Mouse (Mus musculus): ENCODE results near the gene Elf2.
"Not testable (repeated sequence)": the region's sequence is repeated elsewhere in the genome, so short reads cannot be mapped to it uniquely, and the experiment has no call there.

Gene Elf2

DNA sequence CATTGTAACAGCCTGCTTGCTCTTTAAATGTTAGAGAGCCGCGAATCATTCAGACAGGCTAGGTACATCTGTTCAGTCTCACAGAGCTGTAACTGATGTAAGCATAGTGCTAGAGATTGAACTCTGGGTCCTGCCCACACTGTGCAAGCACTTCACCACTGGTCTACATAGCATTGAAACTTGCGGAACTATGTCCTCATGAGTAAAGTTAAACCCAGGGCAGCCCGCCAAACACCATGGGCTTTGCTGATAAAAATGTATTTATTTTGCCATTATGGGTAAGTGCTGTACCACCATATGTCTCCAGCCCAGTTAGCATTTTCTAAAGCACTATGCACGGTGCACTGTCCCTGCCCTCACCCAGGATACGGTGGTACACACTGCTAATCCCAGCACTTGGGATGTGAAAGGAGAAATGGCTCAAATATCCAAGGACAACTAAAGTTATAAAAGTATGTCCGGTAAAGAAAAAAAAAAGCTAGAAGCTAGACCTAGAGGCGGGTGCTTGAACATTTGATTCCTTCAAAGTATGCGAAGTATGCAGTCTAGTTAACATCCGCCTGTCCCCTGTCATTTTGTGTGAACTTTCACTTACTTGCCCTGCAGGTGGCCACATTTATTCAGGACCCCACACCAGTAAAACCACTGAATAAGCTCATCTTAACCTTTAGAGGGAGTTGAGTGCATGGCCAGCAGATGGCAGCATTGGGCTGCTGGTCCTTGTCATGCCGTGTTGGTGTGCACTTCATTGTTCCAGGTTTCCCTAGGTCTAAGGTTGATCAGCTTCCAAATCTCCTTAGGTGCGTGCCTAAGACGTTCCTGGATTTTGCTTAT, 106.3 kb downstream of the Elf2 start:
- DNase-seq (ENCODE audit: low spot score in 2 of 2) = peak; percentile 70 to 87

DNA sequence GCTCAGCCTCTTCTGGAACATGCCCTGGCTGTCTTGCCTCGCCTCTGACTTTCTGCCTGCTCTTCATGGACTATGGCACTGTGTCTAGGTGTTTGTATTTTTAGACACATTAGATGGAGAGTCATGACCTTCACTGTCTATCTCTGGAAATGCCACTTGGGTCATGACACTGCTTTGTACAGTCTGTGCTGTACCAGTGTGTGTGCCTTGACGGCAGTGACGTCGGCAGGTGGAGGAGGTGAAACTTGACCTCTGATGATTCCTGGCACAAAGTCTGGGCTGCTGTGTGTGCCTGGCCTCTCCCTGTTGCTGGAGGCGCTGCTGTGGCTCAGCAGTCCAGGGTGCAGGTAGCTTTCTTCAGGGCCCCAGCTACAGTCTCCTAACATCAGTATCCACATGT, 107.0 kb downstream of the Elf2 start:
- no peak for DNase-seq (ENCODE audit: low spot score in 2 of 2)

DNA sequence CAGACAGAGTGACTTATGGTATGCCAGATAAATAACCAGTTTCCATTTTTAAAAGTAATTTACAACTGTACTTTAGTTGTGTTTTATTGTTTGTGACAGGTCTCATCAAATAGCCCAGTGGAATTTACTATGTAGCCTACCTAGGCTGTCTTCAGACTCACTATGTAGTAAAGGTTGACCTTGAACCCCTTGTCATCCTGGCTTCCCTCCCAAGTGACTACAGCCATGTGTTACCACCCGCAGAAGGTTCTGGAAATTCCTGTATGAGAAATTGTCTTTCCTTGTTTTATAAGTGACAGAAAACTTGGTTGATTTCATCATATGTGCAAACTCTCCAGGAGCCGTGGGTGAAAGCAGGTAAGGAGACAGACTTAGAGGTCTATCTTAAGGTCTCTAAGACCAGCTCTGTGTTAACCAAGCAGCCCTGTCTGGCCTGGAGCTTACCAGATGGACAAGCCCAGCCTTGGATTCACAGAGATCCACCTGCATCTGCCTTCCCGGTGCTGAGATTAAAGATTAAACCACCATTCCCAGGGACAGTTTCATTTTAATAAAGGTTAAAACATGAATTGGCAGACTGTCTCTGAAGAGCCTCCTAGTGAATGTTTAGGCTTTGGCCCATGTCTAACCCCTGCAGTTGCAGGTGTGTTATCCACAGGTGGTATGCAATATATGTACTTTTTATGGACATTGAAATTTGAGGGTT, 108.1 kb downstream of the Elf2 start:
- DNase-seq (ENCODE audit: low spot score in 2 of 2) = no peak

DNA sequence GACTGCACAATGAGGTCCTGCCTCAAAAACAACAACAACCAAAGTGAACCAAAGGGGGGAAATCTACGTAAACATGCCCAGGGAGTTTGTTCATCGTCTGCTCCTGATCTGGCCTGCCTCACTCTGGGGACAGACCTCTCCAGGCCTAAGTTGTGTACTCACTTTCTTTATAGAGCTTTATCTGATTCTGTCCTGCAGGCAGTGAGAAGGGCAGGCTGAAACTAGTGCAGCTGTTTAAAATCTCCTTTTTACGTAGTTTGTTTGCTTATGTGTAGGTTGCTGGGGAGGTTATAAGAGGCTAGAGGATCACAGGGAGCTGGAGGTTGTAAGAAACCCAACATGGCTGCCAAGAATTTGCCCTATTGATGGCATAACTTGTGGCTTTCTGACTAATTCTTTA, 109.0 kb downstream of the Elf2 start:
- no peak for DNase-seq (ENCODE audit: low spot score in 2 of 2)

DNA sequence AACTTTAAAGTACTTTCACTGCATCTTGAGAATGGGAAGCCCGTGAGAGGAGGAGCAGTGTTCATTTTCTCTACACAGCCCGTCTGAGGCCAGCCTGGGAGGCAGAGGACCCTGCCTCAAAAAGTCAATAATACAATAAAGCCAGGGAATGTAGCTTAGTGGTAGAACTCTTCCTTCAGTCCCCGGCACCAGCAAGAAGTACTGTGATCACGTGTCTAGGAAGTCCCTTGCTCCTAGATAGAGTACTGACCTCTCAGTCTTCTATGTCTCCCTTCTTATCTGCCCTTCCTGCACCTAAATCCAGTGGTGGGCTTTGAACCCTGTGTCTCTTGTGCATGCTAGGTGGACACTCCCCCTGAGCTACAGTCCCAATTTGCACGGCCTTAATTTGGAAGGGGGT, 109.6 kb downstream of the Elf2 start:
- DNase-seq (ENCODE audit: low spot score in 2 of 2) = no peak

DNA sequence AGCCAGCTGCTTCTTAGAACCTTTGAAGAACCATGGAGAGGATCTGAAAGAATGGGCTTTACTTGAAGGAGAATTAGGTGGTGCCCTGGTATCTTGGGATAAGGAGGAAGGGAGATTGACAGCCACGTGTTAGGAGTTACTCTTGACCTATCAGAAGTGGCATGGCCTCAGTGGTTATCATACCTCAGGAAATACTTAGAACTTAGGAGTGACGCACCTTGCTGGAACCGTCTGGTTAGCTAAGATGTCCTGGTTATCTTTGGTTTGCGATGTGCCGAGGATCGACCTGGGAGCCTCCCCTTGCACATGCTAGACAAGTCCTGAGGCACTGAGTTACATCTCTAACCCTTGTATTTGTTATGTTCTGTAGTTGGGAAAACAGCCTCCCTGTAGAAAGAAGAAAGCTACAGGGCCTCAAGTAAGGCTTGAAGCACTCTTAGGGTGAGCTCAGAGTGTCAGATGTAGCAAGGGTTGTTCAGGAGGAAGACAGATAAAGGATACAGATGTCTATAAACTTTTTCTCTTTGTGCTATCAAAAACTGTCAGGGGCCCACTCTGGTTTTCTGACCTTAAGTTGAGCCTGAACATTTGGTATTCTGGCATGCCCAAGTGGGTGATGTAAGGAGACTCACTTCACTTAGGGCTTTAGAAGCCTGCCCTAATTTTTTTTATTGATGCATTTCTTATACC, 110.2 kb downstream of the Elf2 start:
- DNase-seq (ENCODE audit: low spot score in 2 of 2) = no peak

DNA sequence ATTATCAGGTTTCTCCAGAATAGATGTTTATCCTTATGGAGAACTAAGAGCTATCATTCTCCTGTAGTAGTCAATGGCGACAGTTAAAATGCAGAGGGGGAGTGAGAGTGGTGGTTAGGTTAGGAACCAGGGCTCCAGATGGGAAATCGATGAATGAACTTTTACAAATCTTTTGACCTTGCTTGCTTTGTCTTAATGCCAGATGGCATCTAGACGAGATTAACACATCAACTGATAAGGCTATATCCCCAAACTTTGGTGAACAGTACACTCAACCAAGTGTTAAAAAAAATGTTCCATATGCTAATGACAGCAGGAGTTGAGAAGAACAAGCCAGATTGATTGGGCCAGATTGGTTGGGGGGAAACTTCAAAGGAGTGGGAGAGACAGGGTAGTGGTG, 111.2 kb downstream of the Elf2 start:
- no peak for DNase-seq (ENCODE audit: low spot score in 2 of 2)

DNA sequence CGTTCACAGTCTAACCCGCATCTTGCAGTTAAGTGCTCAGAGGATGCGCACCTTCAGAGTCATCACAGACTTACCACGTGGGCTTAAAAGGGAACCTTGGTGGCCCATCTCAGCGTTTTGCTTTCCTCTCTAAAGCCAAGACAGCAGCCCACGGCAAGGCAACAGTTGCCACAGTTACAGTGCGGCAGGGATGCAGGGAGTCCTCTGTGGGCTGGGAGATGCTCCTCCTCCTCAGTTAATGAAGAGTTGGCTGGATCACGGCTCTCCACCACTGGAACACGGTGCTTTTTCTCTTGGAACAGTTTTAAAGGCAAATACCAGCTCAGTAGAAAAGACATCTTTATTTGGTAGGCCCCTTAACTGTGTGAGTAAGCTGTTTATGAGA, 111.7 kb downstream of the Elf2 start:
- DNase-seq (ENCODE audit: low spot score in 2 of 2) = no peak

DNA sequence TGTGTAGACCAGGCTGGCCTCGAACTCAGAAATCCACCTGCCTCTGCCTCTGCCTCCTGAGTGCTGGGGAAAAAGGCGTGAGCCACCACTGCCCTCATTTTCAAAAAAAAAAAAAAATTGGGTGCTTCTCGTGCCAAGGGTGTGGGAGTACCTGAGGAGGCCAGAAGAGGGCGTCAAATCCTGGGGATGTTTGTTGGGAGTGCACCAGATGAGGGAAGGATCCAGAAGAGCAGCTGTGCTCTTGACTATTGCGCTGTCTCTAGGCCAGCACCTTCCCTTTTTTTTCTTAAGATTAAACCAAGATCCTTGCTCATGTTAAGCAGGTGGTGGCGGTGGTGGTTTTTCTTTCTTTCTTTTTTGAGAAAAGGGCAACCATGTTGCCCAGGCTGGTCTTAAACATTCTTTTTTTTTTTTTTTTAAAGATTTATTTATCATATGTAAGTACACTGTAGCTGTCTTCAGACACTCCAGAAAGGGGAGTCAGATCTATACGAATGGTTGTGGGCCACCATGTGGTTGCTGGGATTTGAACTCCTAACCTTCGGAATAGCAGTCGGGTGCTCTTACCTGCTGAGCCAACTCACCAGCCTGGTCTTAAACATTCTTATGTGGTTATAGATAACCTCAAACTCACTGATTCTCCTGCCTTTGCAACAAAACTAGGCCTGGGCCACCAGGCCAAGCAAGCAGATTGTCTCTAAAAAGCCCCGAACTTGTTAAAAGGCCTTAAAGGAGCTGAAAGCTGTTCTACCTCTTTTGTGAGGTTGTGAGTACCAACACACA, 112.2 kb downstream of the Elf2 start:
- peak; percentile 29 to 48 for DNase-seq (ENCODE audit: low spot score in 2 of 2)

DNA sequence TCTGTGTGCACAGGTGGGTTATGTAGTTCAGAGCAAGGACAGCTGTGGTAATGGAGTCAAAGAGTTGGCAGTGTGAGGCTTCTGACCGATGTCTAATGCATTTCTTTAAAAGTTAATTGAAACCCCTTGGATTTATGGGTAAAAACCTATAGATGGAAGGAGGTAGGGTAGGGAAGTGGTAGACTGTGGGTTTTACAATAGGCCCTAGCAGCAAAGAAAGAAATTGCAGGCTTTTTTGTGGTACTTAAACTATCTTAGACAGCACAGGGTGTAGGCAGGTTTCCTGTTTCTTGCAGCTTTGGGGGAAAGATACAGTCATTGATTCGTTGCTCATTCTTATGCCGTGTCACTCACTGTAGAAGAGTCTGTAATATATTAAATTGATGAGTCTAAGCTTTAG, 113.9 kb downstream of the Elf2 start:
- DNase-seq (ENCODE audit: low spot score in 2 of 2) = peak in 1 of 2 experiments; percentile 24

DNA sequence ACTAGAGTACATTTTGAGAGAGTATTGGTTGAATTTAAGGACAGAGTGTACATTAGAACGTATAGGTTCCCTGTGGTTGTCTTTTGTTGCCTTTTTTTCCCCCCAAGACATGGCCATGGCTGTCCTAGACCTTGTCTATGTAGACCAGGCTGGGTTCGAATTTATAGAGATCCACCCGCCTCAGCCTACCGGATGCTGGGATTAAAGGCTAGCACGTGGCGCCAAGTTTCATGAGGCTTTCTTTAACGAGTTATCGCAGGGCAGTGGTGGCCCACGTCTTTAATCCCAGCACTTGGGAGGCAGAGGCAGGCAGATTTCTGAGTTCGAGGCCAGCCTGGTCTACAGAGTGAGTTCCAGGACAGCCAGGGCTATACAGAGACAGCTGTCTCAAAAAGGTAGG, 114.5 kb downstream of the Elf2 start:
- DNase-seq (ENCODE audit: low spot score in 2 of 2) = no peak

DNA sequence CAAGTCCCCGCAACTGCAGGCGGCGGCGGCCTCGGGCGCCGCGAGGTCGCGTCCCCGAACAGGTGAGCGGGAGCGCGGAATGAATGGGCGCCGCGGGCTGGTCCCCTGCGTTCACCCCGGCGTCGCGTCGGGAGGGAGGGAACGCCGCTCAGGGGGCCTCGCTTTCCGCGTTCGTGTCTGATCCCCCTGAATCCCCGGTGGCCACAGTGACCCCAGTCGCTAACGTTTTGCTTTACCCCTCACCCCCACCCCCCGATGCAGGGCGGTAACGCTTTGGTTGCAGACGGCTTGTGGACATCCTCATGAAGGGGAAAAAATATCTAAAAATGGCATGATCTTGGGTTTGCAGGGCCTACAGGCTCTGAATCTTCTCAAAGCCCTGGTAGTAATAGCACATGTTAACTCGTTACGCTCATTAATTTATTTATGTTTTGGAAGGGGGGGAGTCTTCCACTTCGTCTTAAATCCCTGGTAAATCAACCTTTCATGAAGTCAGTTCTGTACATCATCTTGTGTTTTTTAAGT, 115.2 kb downstream of the Elf2 start:
- DNase-seq (ENCODE audit: low spot score in 2 of 2) = no peak

DNA sequence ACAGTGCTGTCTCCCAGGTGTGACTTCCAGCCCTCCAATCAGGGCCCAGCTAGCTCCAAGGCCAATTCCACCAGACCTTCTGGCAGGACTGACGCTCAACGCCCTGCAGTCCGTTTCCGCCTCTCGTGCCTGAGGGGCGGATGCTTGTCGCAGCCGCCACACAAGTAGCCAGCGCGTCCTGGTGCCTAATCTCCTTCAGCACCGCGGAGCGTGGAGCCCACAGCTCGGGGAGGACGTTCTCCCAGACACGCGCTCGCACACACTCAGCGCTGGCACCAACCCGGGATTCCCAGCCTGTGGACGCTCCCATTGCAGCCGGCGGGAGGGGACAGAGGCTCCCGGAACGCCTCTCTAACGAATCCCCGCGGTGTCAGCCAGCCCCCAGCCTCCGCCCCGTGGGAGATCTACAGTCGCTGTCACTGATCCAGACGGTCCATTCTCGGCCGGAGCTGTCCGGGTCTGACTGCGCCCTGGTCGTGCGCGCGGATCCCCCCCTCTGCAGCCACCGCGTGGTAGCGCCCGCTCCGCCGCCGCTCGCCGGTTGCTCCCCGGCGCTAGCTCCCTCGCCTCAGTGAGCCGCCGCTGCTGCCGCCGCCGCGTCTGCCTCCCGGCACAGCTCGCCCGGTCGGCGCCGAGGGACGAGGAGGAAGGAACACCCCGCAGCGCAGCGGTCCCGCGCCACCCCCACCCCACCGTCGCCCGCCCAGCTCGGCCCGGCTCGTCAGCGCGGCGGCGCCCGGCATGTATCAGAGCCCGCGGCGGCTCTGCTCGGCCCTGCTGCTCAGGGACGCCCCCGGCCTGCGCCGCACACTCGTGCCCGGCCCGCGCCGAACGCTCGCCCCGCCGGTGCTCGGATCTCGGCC, 115.9 kb downstream of the Elf2 start, which contains the start of gene Noct:
TSS of gene Noct (plus strand) at position 85 of the 863 bp plus-strand sequence.
- peak; percentile 78 to 82 for DNase-seq (ENCODE audit: low spot score in 2 of 2)

DNA sequence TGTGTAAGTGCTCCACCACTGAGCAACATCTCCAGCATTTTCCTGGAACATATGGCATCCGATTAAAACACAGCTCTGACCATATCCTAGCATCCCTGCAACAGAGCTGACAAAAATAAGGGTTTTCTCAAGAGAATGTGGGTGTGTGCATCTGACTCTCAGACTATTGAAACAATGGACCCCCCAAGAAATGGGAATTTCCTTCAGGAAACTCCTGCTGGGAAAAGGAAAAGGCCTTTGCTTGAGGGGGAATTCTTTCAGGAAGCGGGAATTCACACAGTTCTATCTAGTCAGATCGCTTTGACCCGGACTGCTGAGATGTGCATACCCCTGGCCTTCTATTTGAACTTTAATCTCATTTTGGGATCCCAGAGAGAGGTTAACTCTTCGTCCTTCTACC, 116.9 kb downstream of the Elf2 start:
- DNase-seq (ENCODE audit: low spot score in 2 of 2) = no peak

DNA sequence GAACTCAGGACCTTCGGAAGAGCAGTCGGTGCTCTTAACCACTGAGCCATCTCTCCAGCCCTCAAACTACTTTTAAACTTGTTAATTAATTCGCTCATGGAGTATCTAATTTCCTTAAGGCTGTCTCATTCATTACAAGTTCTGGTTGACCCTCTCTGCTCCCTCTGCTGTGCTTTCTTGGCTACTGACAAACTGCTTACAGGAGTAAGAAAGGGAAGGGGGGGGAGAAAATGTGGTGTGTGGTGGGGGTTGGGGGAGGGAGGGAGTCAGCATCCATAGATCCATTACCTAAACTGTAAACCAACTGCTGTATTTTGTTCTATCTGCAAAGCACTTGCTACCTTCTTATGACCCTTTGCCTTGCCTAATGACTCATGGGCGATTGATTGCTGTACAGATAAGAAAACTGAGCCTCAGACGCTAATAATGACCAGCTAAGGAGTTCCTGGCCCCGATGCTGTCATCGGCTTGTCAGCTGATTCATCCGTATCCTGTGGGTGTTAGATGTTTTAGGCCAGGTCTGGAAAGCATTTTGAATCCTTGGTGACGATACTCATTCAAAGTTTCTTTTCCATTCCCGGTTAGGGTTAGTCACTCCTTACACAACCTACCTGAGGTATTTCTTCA, 117.5 kb downstream of the Elf2 start:
- DNase-seq (ENCODE audit: low spot score in 2 of 2) = no peak

DNA sequence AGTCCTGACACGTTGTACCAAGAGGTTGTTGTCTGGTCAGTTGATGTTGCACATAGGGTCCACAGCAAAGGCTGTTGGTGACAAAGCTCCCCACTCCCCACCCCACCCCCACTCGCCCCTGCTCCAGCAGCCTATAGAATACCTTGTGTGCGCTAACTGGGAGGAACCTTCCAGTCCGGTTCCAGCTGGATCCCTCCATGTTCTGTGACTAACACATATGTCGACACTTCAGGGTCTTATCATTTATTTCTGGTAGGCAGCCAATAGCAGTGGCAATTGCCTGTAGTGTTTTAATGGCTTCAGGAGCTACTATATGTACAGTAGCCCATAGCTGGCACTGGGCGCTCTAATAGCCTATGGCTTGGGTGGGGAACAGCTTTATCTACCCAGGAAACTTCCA, 118.2 kb downstream of the Elf2 start:
- DNase-seq (ENCODE audit: low spot score in 2 of 2) = no peak

DNA sequence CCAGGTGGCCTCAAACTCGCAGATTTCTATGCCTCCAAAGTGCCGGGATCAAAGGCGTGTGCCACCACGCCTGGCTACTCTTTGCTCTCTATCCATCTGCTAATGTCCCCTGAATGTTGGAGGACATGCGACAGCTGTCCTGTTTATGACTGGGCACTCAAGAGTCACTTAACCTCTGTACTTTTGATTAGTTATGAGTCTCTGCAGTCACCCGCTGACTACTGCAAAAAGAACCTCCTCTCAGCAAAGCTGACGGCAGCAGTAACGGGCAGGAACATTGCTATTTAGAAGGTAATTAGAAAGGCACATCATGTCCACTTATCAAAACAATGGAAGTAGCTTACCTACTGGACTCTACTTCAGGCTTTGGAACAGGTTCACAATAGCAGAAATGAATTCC, 118.6 kb downstream of the Elf2 start:
- DNase-seq (ENCODE audit: low spot score in 2 of 2) = no peak

DNA sequence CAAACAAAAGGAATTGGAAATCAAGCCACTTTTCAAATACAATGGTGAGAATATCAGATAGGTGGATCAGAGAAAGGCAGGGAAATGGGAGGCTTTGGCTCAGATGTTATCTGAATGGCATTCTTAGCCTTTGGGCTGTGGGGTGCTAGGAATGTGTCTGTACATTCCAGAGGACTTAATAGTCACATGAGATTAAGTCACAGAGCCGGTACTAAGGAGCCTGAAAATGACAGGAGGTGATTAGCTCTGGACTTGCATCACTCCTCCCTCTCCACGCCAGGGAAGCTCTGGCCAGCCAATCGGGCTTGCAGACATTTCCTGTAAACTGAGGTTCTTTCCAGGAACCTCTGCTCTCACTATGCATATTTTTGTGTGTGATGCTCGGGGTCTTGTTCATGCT, 119.6 kb downstream of the Elf2 start:
- no peak for DNase-seq (ENCODE audit: low spot score in 2 of 2)

DNA sequence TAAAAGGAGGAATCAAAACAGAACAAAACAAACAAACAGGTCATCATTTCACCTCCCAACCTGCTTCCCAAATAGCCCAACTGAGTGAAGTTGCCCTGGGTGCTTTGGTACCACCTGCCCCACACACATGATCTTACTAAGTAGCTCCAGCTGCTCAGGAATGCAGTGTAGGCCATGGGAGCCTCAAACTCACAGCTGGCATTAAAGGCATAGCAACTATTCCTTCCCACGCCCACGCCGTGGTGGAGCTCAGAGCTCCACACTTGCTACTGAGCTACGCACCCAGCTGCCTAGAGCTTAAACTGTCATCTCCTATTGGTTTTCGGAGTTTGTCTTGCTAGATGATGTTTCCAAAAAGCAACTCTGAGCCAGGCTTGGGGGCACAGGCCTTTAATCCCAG, 121.2 kb downstream of the Elf2 start:
- DNase-seq (ENCODE audit: low spot score in 2 of 2) = no peak

DNA sequence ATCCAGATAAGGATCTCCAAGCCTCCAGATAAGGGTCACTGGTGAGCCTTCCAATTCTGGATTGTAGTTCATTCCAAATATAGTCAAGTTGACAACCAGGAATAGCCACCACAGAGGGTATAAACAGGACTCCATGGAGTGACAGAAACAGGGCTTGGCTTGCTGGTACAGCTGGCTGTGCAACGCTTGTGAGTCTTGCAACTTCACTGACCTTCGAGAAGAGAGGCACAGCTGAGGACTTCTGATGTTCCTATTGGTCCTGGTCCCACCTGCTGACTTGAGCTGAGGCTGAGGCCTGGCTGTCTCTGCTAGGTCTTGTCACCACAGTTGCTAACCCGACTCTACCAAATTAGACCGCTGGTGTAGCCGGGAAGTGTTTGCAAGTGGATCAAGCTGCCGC, 122.1 kb downstream of the Elf2 start:
- DNase-seq (ENCODE audit: low spot score in 2 of 2) = not testable (repeated sequence)

All from thymus, postnatal 10 days (tissue).